ENCODE assay signal across 8 mouse cellular contexts in genomic region chr6:118007302-118007701, GRCm38 (mm10). TPM values are rescaled to one million over a fixed set of nuclear protein-coding genes. Genes with fewer than 3 reads are reported as not detected.
A peak's percentile ranks its signal among the peaks of the same experiment; 100 is the strongest.
DNase-seq lines count a peak whose midpoint lies in the region; ATAC-seq and TF ChIP-seq lines count a peak whose summit lies in the region.

No protein-coding gene starts in this region.

- no peaks in the 10 kb centered on the region for H3K36me3 ChIP-seq in liver, adult 2 months (ENCODE audit: control insufficient read depth, insufficient read depth, low read length)
- H3K36me3 ChIP-seq in liver, embryonic 11.5 days (ENCODE audit: control insufficient read depth, insufficient read depth, low read length): no peaks in the 10 kb centered on the region
- no peaks in the 10 kb centered on the region for H3K36me3 ChIP-seq in MEL (ENCODE audit: control insufficient read depth in 1 of 2, insufficient read depth in 2 of 2, low read length in 2 of 2)
- H3K36me3 ChIP-seq in midbrain, embryonic 14.5 days (ENCODE audit: control insufficient read depth, insufficient read depth, low read length): no peaks in the 10 kb centered on the region

- peak; percentile 58 to 82 for DNase-seq in cerebellum, postnatal 14 days
- DNase-seq in cerebellum, adult 9-11 months: no peak
- peak; percentile 5 for DNase-seq in liver, adult 2 months (ENCODE audit: extremely low read depth, low read depth, low spot score)
- DNase-seq in liver, embryonic 11.5 days (ENCODE audit: low spot score): no peak
- DNase-seq in MEL (ENCODE audit: low read depth, low spot score): peak; percentile 51
- DNase-seq in kidney, postnatal 4 days: peak; percentile 58 to 68
- DNase-seq in MN1 (ENCODE audit: low spot score): no peak
- no peak for DNase-seq in midbrain, embryonic 14.5 days

- no peak for TF ChIP-seq EP300 in MEL (IDR thresholded peaks at IDR 0.05; ENCODE audit: low read depth in 1 of 2, low read length in 2 of 2)

- no peak for TF ChIP-seq POLR2A in liver, adult 2 months (IDR thresholded peaks at IDR 0.05; ENCODE audit: extremely low read depth, insufficient read depth, low read length)
- TF ChIP-seq POLR2A in MEL (IDR thresholded peaks at IDR 0.05; ENCODE audit: control insufficient read depth in 1 of 2, insufficient read depth in 1 of 2, low read depth in 1 of 2, low read length in 2 of 2, poor library complexity in 1 of 2): no peak

- peaks cover 6% of the 10 kb centered on the region for H3K27me3 ChIP-seq in liver, adult 2 months (ENCODE audit: control insufficient read depth, insufficient read depth, low read length)
- peaks cover 26% of the 10 kb centered on the region for H3K27me3 ChIP-seq in liver, embryonic 11.5 days (replicated peaks; ENCODE audit: control insufficient read depth, insufficient read depth, low read length)
- H3K27me3 ChIP-seq in MEL (ENCODE audit: control insufficient read depth in 1 of 2, insufficient read depth in 2 of 2, low read length in 2 of 2): no peaks in the 10 kb centered on the region
- peaks cover 14% of the 10 kb centered on the region for H3K27me3 ChIP-seq in midbrain, embryonic 14.5 days (ENCODE audit: control insufficient read depth, insufficient read depth, low read length)

- no peaks in the 10 kb centered on the region for H3K9me3 ChIP-seq in liver, embryonic 11.5 days (ENCODE audit: control insufficient read depth, low read length)
- no peaks in the 10 kb centered on the region for H3K9me3 ChIP-seq in MEL (replicated peaks; ENCODE audit: insufficient read depth, low read length)
- no peaks in the 10 kb centered on the region for H3K9me3 ChIP-seq in midbrain, embryonic 14.5 days (ENCODE audit: control insufficient read depth, low read length)

- TF ChIP-seq RAD21 in MEL (IDR thresholded peaks at IDR 0.05; ENCODE audit: low read depth, low read length): peak; percentile 57

- no peak overlapping the region for H3K27ac ChIP-seq in liver, adult 2 months (replicated peaks; ENCODE audit: insufficient read depth, low read depth, low read length)
- H3K27ac ChIP-seq in liver, embryonic 11.5 days (ENCODE audit: low read depth, low read length): no peak overlapping the region
- no peak overlapping the region for H3K27ac ChIP-seq in MEL (ENCODE audit: control insufficient read depth, low read depth, low read length)
- H3K27ac ChIP-seq in midbrain, embryonic 14.5 days (replicated peaks; ENCODE audit: low read depth, low read length): no peak overlapping the region

- 49% methylated on average over 5 of the region's 5 CpGs for WGBS in liver, adult 2 months
- WGBS in liver, embryonic 11.5 days: 34% methylated on average over 5 of the region's 5 CpGs
- WGBS in midbrain, embryonic 14.5 days: 58% methylated on average over 5 of the region's 5 CpGs

- H3K4me1 ChIP-seq in liver, adult 2 months (ENCODE audit: control insufficient read depth, insufficient read depth, low read length): no peaks in the 10 kb centered on the region
- no peaks in the 10 kb centered on the region for H3K4me1 ChIP-seq in liver, embryonic 11.5 days (replicated peaks; ENCODE audit: control insufficient read depth, insufficient read depth, low read length)
- no peaks in the 10 kb centered on the region for H3K4me1 ChIP-seq in MEL (ENCODE audit: control insufficient read depth in 1 of 2, insufficient read depth in 2 of 2, low read length in 2 of 2)
- no peaks in the 10 kb centered on the region for H3K4me1 ChIP-seq in midbrain, embryonic 14.5 days (ENCODE audit: control insufficient read depth, insufficient read depth, low read length)

- TF ChIP-seq CTCF in liver, adult 2 months (IDR thresholded peaks at IDR 0.05; ENCODE audit: low read depth, low read length): peak; percentile 55; the same call in 1 of the 2 replicates
- peak; percentile 63 to 74 (median 67) for TF ChIP-seq CTCF in MEL (IDR thresholded peaks at IDR 0.05 in 2 of 3, conservative IDR thresholded peaks at IDR 0.05 in 1 of 3; ENCODE audit: control insufficient read depth in 1 of 3, insufficient read depth in 1 of 3, low read depth in 2 of 3, low read length in 3 of 3, poor library complexity in 1 of 3, severe bottlenecking in 1 of 3)

- H3K79me2 ChIP-seq in liver, adult 2 months (ENCODE audit: control insufficient read depth, insufficient read depth, low read length): no peaks in the 10 kb centered on the region
- no peaks in the 10 kb centered on the region for H3K79me2 ChIP-seq in MEL (ENCODE audit: control insufficient read depth, insufficient read depth, low read length, poor library complexity)

- ATAC-seq in liver, embryonic 11.5 days (replicated peaks; ENCODE audit: low FRiP score): no peak
- no peak for ATAC-seq in midbrain, embryonic 14.5 days (ENCODE audit: low FRiP score, low TSS enrichment)

- H3K4me2 ChIP-seq in liver, embryonic 11.5 days: no peak overlapping the region
- H3K4me2 ChIP-seq in midbrain, embryonic 14.5 days (ENCODE audit: low read length): no peak overlapping the region

- no peak overlapping the region for H3K4me3 ChIP-seq in liver, adult 2 months (ENCODE audit: insufficient read depth, low read depth, low read length)
- no peak overlapping the region for H3K4me3 ChIP-seq in liver, embryonic 11.5 days (ENCODE audit: low read depth, low read length)
- no peak overlapping the region for H3K4me3 ChIP-seq in MEL (ENCODE audit: control insufficient read depth in 1 of 2, insufficient read depth in 1 of 2, low read depth in 2 of 2, low read length in 2 of 2)
- no peak overlapping the region for H3K4me3 ChIP-seq in midbrain, embryonic 14.5 days (replicated peaks; ENCODE audit: low read depth, low read length)

- H3K9ac ChIP-seq in liver, adult 2 months (ENCODE audit: low read depth, low read length): no peak overlapping the region
- H3K9ac ChIP-seq in liver, embryonic 11.5 days (ENCODE audit: low read depth, low read length): no peak overlapping the region
- H3K9ac ChIP-seq in MEL (ENCODE audit: control insufficient read depth, low read depth, low read length, poor library complexity, severe bottlenecking): no peak overlapping the region
- H3K9ac ChIP-seq in midbrain, embryonic 14.5 days (replicated peaks; ENCODE audit: low read length): no peak overlapping the region

TF ChIP-seq in MEL, 35 proteins besides CTCF, POLR2A, EP300 and RAD21:
- TF ChIP-seq ZC3H11A (IDR thresholded peaks at IDR 0.05; ENCODE audit: low read depth, low read length): peak; percentile 73
- TF ChIP-seq POLR2AphosphoS2 (IDR thresholded peaks at IDR 0.05; ENCODE audit: low read length): no peak
- no peak for TF ChIP-seq GATA1 (IDR thresholded peaks at IDR 0.05; ENCODE audit: low read depth, low read length)
- TF ChIP-seq SMC3 (IDR thresholded peaks at IDR 0.05; ENCODE audit: low read depth, low read length): peak; percentile 82

RNA-seq across cellular contexts. Expression of gene Rasgef1a, which starts 3.9 kb away (rescaled TPM):
- total RNA-seq in liver, adult 2 months (2014; rRNA removed): 0.07 TPM in 1 of 2 replicates, not detected in the other
- polyA plus RNA-seq in liver, adult 2 months (2012; rRNA removed): 0.06 TPM in 1 of 2 replicates, not detected in the other
- 0.08 TPM in 1 of 2 replicates, not detected in the other for polyA plus RNA-seq in liver, embryonic 11.5 days (2014; fragmentation: Nextera tagmentation; extraction: Ambion mirVana)
- 0.04 TPM in 1 of 2 replicates, not detected in the other for total RNA-seq in MEL (2012; rRNA removed)
- polyA plus RNA-seq in MEL (2012; ENCODE audit: insufficient read depth in 1 of 2, insufficient read length in 2 of 2, low read depth in 1 of 2, low replicate concordance in 2 of 2, missing spikeins in 1 of 2): under 1 TPM in 1 of 2 experiments, not detected in 1; 0.19 TPM
- polyA plus RNA-seq in midbrain, embryonic 14.5 days (2014; fragmentation: Nextera tagmentation; extraction: Ambion mirVana): 2.1 and 3.8 TPM in 2 replicates

Comparison
In these comparisons a context has a peak if more than half of its experiments do, and no peak if none do; other contexts are left out.
1. DNase-seq: peak in cerebellum, postnatal 14 days (2 of 2), liver, adult 2 months (single experiment), MEL (single experiment) and kidney, postnatal 4 days (2 of 2); none in cerebellum, adult 9-11 months (single experiment), liver, embryonic 11.5 days (single experiment), MN1 (single experiment) and midbrain, embryonic 14.5 days (single experiment).